Mouse (Mus musculus) heart, postnatal 0 days (tissue): ENCODE data around the gene Acot11. TPM values are rescaled to one million over a fixed set of nuclear protein-coding genes. Genes with fewer than 3 reads are reported as not detected.
A peak's percentile ranks its signal among the peaks of the same experiment; 100 is the strongest.
"Not testable (repeated sequence)": the region's sequence is repeated elsewhere in the genome, so short reads cannot be mapped to it uniquely, and the experiment has no call there.

ENCODE experiments used
- ATAC-seq: fragments of 200-750 bp; cut with Nextera tagmentation; 2 replicates; pipeline ENCODE4 v1.8.0; 2017; ENCODE audit warnings: low read depth, moderate number of reproducible peaks, moderate library complexity; ENCODE audit not compliant: insufficient read depth
- DNase-seq: peaks from one replicate; pipeline ENCODE4 v3.0.0-alpha.2; 2016; ENCODE audit warnings: low spot score
- H3K27ac ChIP-seq: fragments of 300-500 bp; sonication (generic); 2 replicates; pipeline ENCODE4 v1.5.1; 2014; ENCODE audit warnings: low read depth, mild to moderate bottlenecking
- H3K27me3 ChIP-seq: fragments of 300-500 bp; sonication (generic); 2 replicates; pipeline ENCODE4 v1.6.1; 2014; ENCODE audit warnings: low read length, mixed read lengths; ENCODE audit not compliant: control insufficient read depth, insufficient read depth
- H3K36me3 ChIP-seq: fragments of 300-500 bp; sonication (generic); replicated peaks from 2 replicates; pipeline ENCODE4 v1.6.1; 2014; ENCODE audit warnings: low read length, mixed read lengths; ENCODE audit not compliant: control insufficient read depth, insufficient read depth
- H3K4me1 ChIP-seq: fragments of 300-500 bp; sonication (generic); 2 replicates; pipeline ENCODE4 v1.6.1; 2014; ENCODE audit warnings: antibody characterized with exemption; ENCODE audit not compliant: control insufficient read depth, insufficient read depth
- H3K4me2 ChIP-seq: fragments of 300-500 bp; sonication (generic); 2 replicates; pipeline ENCODE4 v1.6.1; 2014; ENCODE audit warnings: low read depth, mild to moderate bottlenecking, low read length, moderate library complexity
- H3K4me3 ChIP-seq: fragments of 300-500 bp; sonication (generic); 2 replicates; pipeline ENCODE4 v1.5.1; 2014; ENCODE audit warnings: low read depth, low read length
- H3K9ac ChIP-seq: fragments of 300-500 bp; sonication (generic); replicated peaks from 2 replicates; pipeline ENCODE4 v1.6.1; 2014; ENCODE audit warnings: low read depth, low read length, mixed read lengths
- H3K9me3 ChIP-seq: fragments of 300-500 bp; sonication (generic); replicated peaks from 2 replicates; pipeline ENCODE4 v1.6.1; 2016; ENCODE audit warnings: low read length; ENCODE audit not compliant: control insufficient read depth
- CTCF ChIP-seq: IDR thresholded peaks from 2 replicates; pipeline ENCODE4 v1.5.1; 2016; ENCODE audit warnings: antibody characterized with exemption, control low read depth, low read depth
- EP300 ChIP-seq: IDR thresholded peaks from 2 replicates; pipeline ENCODE4 v1.6.1; 2016; ENCODE audit warnings: antibody characterized with exemption, low read depth
- WGBS: fragments of 180-500 bp; shearing (Covaris S2); extraction: QIAGEN DNeasy Blood & Tissue Kit; methylation state at CpG from one replicate; pipeline ENCODE4 v1.1.7; 2014; 5-methylcytosine and 5-hydroxymethylcytosine counted together
- polyA plus RNA-seq: library from polyadenylated mRNA; unstranded; fragments of >200 nt; fragmentation: Nextera tagmentation; extraction: Ambion mirVana; gene quantifications from 2 replicates; pipeline ENCODE4 v1.2.1, GENCODE M21; 2015
- total RNA-seq: library from RNA; depleted of rRNA; stranded (reverse); fragments of >200 nt; gene quantifications from 2 replicates; pipeline ENCODE4 v1.2.3, GENCODE M21; 2014; ENCODE audit warnings: low replicate concordance

Acot11 gene
- total and polyA plus RNA-seq, 2 experiments from 2014 or later: 5.8 to 18.8 TPM

- peak overlapping the region; percentile 61 for H3K4me2 ChIP-seq
- H3K9ac ChIP-seq: peak overlapping the region; percentile 46
- DNase-seq: peak; percentile 56
- WGBS: 35% methylated on average over 10 of the region's 10 CpGs
- no peaks in the 10 kb centered on the region for H3K9me3 ChIP-seq
- TF ChIP-seq EP300: no peak
- peak overlapping the region; percentile 84 for H3K27ac ChIP-seq
- peak; percentile 50 for ATAC-seq
- H3K4me1 ChIP-seq: peaks cover 3% of the 10 kb centered on the region; the same call in 1 of the 2 replicates
- H3K36me3 ChIP-seq: no peaks in the 10 kb centered on the region
- H3K4me3 ChIP-seq: peak overlapping the region; percentile 40
- no peaks in the 10 kb centered on the region for H3K27me3 ChIP-seq
Observed at GRCm38 (mm10) chr4:106798908-106799546, 5.8 kb downstream of the Acot11 start.

- H3K9me3 ChIP-seq: no peaks in the 10 kb centered on the region
- H3K4me3 ChIP-seq: no peak overlapping the region
- H3K4me1 ChIP-seq: peaks cover 3% of the 10 kb centered on the region; the same call in 1 of the 2 replicates
- TF ChIP-seq CTCF (no peak), EP300 (no peak)
- no peak overlapping the region for H3K27ac ChIP-seq
- H3K27me3 ChIP-seq: no peaks in the 10 kb centered on the region
- ATAC-seq (no peak), DNase-seq (no peak)
- no peak overlapping the region for H3K4me2 ChIP-seq
- WGBS: 70% methylated on average over 2 of the region's 2 CpGs
- no peaks in the 10 kb centered on the region for H3K36me3 ChIP-seq
- H3K9ac ChIP-seq: no peak overlapping the region
Observed at GRCm38 (mm10) chr4:106795289-106795688, 9.5 kb downstream of the Acot11 start.

DNA sequence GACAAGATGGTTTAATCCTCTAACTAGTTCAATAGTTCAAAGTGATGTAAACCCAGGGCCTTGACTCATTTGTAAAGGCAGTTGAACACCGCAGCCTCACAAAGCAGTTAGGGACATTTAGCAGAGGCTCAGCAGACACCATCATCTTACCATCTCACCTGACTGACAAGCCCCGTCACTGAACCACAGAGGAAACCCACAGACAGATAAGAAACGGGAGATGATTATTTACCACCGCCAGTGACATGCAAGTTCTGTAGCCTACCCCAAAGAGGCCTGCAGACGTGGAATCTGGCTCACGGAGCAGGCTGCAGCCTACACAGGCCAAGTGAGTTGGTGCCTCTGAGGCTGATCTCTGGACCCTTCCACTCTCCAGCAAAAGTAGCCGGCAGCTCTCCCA is 10.6 kb downstream of the Acot11 start:
- H3K27me3 ChIP-seq: no peaks in the 10 kb centered on the region
- no peaks in the 10 kb centered on the region for H3K9me3 ChIP-seq
- 80% methylated on average over 7 of the region's 7 CpGs for WGBS
- no peak for ATAC-seq
- no peak overlapping the region for H3K4me2 ChIP-seq
- no peak overlapping the region for H3K9ac ChIP-seq
- H3K36me3 ChIP-seq: no peaks in the 10 kb centered on the region
- H3K4me3 ChIP-seq: no peak overlapping the region
- no peak for DNase-seq
- no peaks in the 10 kb centered on the region; the same call in 1 of the 2 replicates for H3K4me1 ChIP-seq
- no peak for TF ChIP-seq EP300
- TF ChIP-seq CTCF: no peak
- H3K27ac ChIP-seq: no peak overlapping the region

- not testable (repeated sequence) for H3K27ac ChIP-seq, ATAC-seq, H3K4me3 ChIP-seq, H3K27me3 ChIP-seq, H3K9ac ChIP-seq, H3K4me1 ChIP-seq, H3K36me3 ChIP-seq, DNase-seq, H3K4me2 ChIP-seq, H3K9me3 ChIP-seq
- 96% methylated on average over 9 of the region's 9 CpGs for WGBS
Observed at GRCm38 (mm10) chr4:106793826-106794225, 11.0 kb downstream of the Acot11 start.

DNA sequence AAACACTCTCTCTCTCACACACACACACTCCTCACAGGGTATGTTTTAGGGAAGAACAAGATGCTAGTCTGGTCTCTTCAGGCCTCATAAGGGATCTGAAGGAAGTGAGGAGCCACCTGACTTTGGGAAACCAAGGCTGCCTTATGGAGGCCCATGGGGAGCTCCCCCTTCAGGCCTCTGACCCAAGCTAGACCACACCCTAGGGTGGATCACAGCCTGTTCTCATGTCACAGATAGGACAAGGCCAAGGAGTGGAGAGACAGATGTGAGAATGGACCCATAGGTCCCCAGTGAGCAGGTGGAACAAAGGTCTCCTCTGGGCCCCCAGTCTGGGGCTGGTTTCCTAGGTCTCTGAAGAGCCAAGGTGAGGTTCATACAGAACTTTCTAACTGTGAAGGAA is 12.5 kb downstream of the Acot11 start:
- Histone ChIP-seq H3K36me3 (no peaks in the 10 kb centered on the region), H3K9ac (no peak overlapping the region), H3K4me2 (no peak overlapping the region), H3K9me3 (no peaks in the 10 kb centered on the region), H3K4me1 (no peaks in the 10 kb centered on the region), H3K4me3 (no peak overlapping the region), H3K27me3 (no peaks in the 10 kb centered on the region), H3K27ac (no peak overlapping the region)
- TF ChIP-seq CTCF: no peak
- TF ChIP-seq EP300: no peak
- ATAC-seq: no peak
- no peak for DNase-seq

DNA sequence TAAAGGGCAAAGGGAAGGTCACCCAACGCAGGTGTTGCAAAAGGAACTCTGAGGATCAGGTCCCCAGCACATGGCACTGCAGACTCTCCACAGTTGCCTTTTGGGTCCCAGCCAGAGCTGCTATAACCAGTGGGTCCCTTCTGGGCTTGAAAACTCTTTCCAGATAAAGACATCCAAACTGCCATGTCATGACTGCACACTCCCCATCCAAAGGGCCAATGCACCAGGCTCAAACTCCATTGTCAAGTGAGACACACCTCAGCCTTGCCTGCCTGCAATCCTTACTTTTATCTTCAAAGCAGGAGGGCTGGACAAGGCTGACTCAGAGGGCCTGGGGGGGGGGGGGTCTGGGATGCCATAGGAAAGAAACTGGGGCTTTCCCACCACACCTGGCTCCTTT is 13.9 kb downstream of the Acot11 start:
- H3K27ac ChIP-seq: no peak overlapping the region
- no peak overlapping the region for H3K4me3 ChIP-seq
- TF ChIP-seq CTCF (no peak), EP300 (no peak)
- no peak overlapping the region for H3K4me2 ChIP-seq
- no peak for ATAC-seq
- peaks cover 8% of the 10 kb centered on the region for H3K4me1 ChIP-seq
- DNase-seq: no peak
- H3K9ac ChIP-seq: no peak overlapping the region
- no peaks in the 10 kb centered on the region for H3K36me3 ChIP-seq
- H3K27me3 ChIP-seq: no peaks in the 10 kb centered on the region
- 85% methylated on average over 1 of the region's 1 CpGs for WGBS
- H3K9me3 ChIP-seq: no peaks in the 10 kb centered on the region

- H3K4me2 ChIP-seq, ATAC-seq: not testable (repeated sequence)
Observed at GRCm38 (mm10) chr4:106790218-106790617, 14.6 kb downstream of the Acot11 start.

More at GRCm38 (mm10) chr4:106790218-106790617, 14.6 kb downstream of the Acot11 start:
- not testable (repeated sequence) for H3K9ac ChIP-seq, H3K36me3 ChIP-seq, H3K27ac ChIP-seq, H3K9me3 ChIP-seq, H3K27me3 ChIP-seq, DNase-seq, H3K4me3 ChIP-seq
- 83% methylated on average over 5 of the region's 5 CpGs for WGBS
- H3K4me1 ChIP-seq: peaks cover 13% of the 10 kb centered on the region
